Mouse (Mus musculus) left cerebral cortex, postnatal 14 days (tissue): ENCODE data around the gene Lcmt1. TPM values are rescaled to one million over a fixed set of nuclear protein-coding genes. Genes with fewer than 3 reads are reported as not detected.

ENCODE experiments used
- DNase-seq, 2 experiments: peaks; one replicate each; pipeline ENCODE4 v3.0.0; 2021 to 2022; ENCODE audit warnings: low spot score in 2 of 2, mixed read lengths in 1 of 2
- intact Hi-C: fragments of 180-260 bp; cut with DNase I; formaldehyde crosslinking; loops from one replicate; pipeline ENCODE4 v1.15.1; 2025
- total RNA-seq, 2 experiments: library from RNA; stranded (reverse); gene quantifications; 2 replicates each; pipeline ENCODE4 v1.2.3; 2021

Lcmt1 gene
- total RNA-seq, 2 experiments from 2014 or later: 83.3 to 91.9 TPM

GRCm38 (mm10) chr7:123354851-123355250 is 14.7 kb upstream of the Lcmt1 start:
- intact Hi-C loops: no loop called here
- no peak for DNase-seq

- DNase-seq: no peak
- intact Hi-C loops: no loop called here
Observed at GRCm38 (mm10) chr7:123356158-123356557, 13.4 kb upstream of the Lcmt1 start.

GRCm38 (mm10) chr7:123359101-123359500 is 10.5 kb upstream of the Lcmt1 start:
- no peak for DNase-seq
- intact Hi-C loops: no loop called here

- intact Hi-C loops: no loop called here
- no peak for DNase-seq
Observed at GRCm38 (mm10) chr7:123360185-123360584, 9.4 kb upstream of the Lcmt1 start.

- DNase-seq: no peak
- intact Hi-C loops: no loop called here
Observed at GRCm38 (mm10) chr7:123361229-123361980, 8.2 kb upstream of the Lcmt1 start.

- DNase-seq: no peak
- intact Hi-C loops: no loop called here
Observed at GRCm38 (mm10) chr7:123362806-123363205, 6.8 kb upstream of the Lcmt1 start.

GRCm38 (mm10) chr7:123363971-123364370 is 5.6 kb upstream of the Lcmt1 start:
- intact Hi-C loops: no loop called here
- DNase-seq: peak in 1 of 2 experiments; percentile 82

- DNase-seq: no peak
- intact Hi-C loops: loop anchor here (5.0 kb wide), 1 partner anchor 39 kb away; no protein-coding TSS in a partner anchor
Observed at GRCm38 (mm10) chr7:123365876-123366741, 3.5 kb upstream of the Lcmt1 start.

- intact Hi-C loops: loop anchor here (5.0 kb wide), 1 partner anchor 40 kb away; no protein-coding TSS in a partner anchor
Observed at GRCm38 (mm10) chr7:123366806-123367205, 2.8 kb upstream of the Lcmt1 start.

GRCm38 (mm10) chr7:123367218-123368150 is 2.1 kb upstream of the Lcmt1 start:
- DNase-seq: peak in 1 of 2 experiments; percentile 22
- intact Hi-C loops: loop anchor here (5.0 kb wide), 1 partner anchor 40 kb away; no protein-coding TSS in a partner anchor

More at GRCm38 (mm10) chr7:123366806-123367205, 2.8 kb upstream of the Lcmt1 start:
- no peak for DNase-seq

- intact Hi-C loops: loop anchor here (5.0 kb wide), 1 partner anchor 41 kb away; no protein-coding TSS in a partner anchor
Observed at GRCm38 (mm10) chr7:123368187-123368586, 1.4 kb upstream of the Lcmt1 start.

GRCm38 (mm10) chr7:123368778-123369746 is 522 bp upstream of the Lcmt1 start:
- intact Hi-C loops: loop anchor here (5.0 kb wide), 1 partner anchor 42 kb away; no protein-coding TSS in a partner anchor
- DNase-seq: peak in 1 of 2 experiments; percentile 41

More at GRCm38 (mm10) chr7:123368187-123368586, 1.4 kb upstream of the Lcmt1 start:
- DNase-seq: no peak

- no peak for DNase-seq
- intact Hi-C loops: no loop called here
Observed at GRCm38 (mm10) chr7:123370700-123371099, 1.1 kb downstream of the Lcmt1 start.

- DNase-seq: no peak
- intact Hi-C loops: no loop called here
Observed at GRCm38 (mm10) chr7:123371501-123371900, 1.9 kb downstream of the Lcmt1 start.

- intact Hi-C loops: no loop called here
- DNase-seq: peak; percentile 96 to 98
Observed at GRCm38 (mm10) chr7:123377443-123378400, 8.1 kb downstream of the Lcmt1 start.

- intact Hi-C loops: no loop called here
Observed at GRCm38 (mm10) chr7:123385693-123386407, 16.3 kb downstream of the Lcmt1 start.

More at GRCm38 (mm10) chr7:123385693-123386407, 16.3 kb downstream of the Lcmt1 start:
- no peak for DNase-seq
